Mouse (Mus musculus): Measurements from ENCODE around the gene Hist1h1d. TPM values are rescaled to one million over a fixed set of nuclear protein-coding genes. Genes with fewer than 3 reads are reported as not detected.
A peak's percentile ranks its signal among the peaks of the same experiment; 100 is the strongest.

The Hist1h1d gene
- polyA plus RNA-seq, 2 experiments = 0.61 to 0.62 TPM

- Histone ChIP-seq H3K4me1 (ENCODE audit: control insufficient read depth, insufficient read depth, low read length) (peaks cover 25% of the 10 kb centered on the region), H3K4me3 (replicated peaks; ENCODE audit: low read length) (peak within 1 kb of the TSS; percentile 49), H3K27ac (replicated peaks; ENCODE audit: low read depth, low read length) (peak within 1 kb of the TSS; percentile 71), H3K36me3 (ENCODE audit: control insufficient read depth, insufficient read depth, low read length) (no peaks in the 10 kb centered on the region), H3K9me3 (ENCODE audit: control insufficient read depth, low read length) (no peaks in the 10 kb centered on the region), H3K9ac (ENCODE audit: low read depth, low read length, severe bottlenecking) (peak within 1 kb of the TSS; percentile 66), H3K4me2 (replicated peaks; ENCODE audit: low read depth, low read length, severe bottlenecking) (peak within 1 kb of the TSS; percentile 70), H3K27me3 (ENCODE audit: control insufficient read depth, insufficient read depth, low read length) (no peaks in the 10 kb centered on the region)
- DNase-seq (ENCODE audit: low spot score) (peak; percentile 99), ATAC-seq (ENCODE audit: low FRiP score, low read depth) (peak; percentile 89)
- TF ChIP-seq POLR2A (IDR thresholded peaks at IDR 0.05; ENCODE audit: borderline replicate concordance, extremely low read depth, insufficient read depth, insufficient read length) = peak; percentile 99; the same call in 1 of the 2 replicates
- under 1% methylated on average over 42 of the region's 43 CpGs for WGBS
Observed at GRCm38 (mm10) chr13:23581408-23582218, 28.6 kb downstream of the Hist1h1d start, which contains the start of gene Hist1h4d. Gene Hist1h4d, plus strand, starts transcription at chr13:23581598.

GRCm38 (mm10) chr13:23582219-23583056 lies 29.4 kb downstream of the Hist1h1d start:
- peak overlapping the region; percentile 66 for H3K9ac ChIP-seq (ENCODE audit: low read depth, low read length, severe bottlenecking)
- WGBS = 9% methylated on average over 6 of the region's 6 CpGs
- peak overlapping the region; percentile 94 for H3K27ac ChIP-seq (replicated peaks; ENCODE audit: low read depth, low read length)
- DNase-seq (ENCODE audit: low spot score) = no peak
- peaks cover 25% of the 10 kb centered on the region for H3K4me1 ChIP-seq (ENCODE audit: control insufficient read depth, insufficient read depth, low read length)
- H3K4me3 ChIP-seq (replicated peaks; ENCODE audit: low read length) = peak overlapping the region; percentile 49
- ATAC-seq (ENCODE audit: low FRiP score, low read depth) = no peak
- peak overlapping the region; percentile 70 for H3K4me2 ChIP-seq (replicated peaks; ENCODE audit: low read depth, low read length, severe bottlenecking)
- no peaks in the 10 kb centered on the region for H3K27me3 ChIP-seq (ENCODE audit: control insufficient read depth, insufficient read depth, low read length)
- no peaks in the 10 kb centered on the region for H3K9me3 ChIP-seq (ENCODE audit: control insufficient read depth, low read length)
- TF ChIP-seq POLR2A (IDR thresholded peaks at IDR 0.05; ENCODE audit: borderline replicate concordance, extremely low read depth, insufficient read depth, insufficient read length) = no peak
- no peaks in the 10 kb centered on the region for H3K36me3 ChIP-seq (ENCODE audit: control insufficient read depth, insufficient read depth, low read length)

GRCm38 (mm10) chr13:23583387-23584068 lies 30.5 kb downstream of the Hist1h1d start:
- no peak for DNase-seq (ENCODE audit: low spot score)
- no peaks in the 10 kb centered on the region for H3K36me3 ChIP-seq (ENCODE audit: control insufficient read depth, insufficient read depth, low read length)
- peaks cover 25% of the 10 kb centered on the region for H3K4me1 ChIP-seq (ENCODE audit: control insufficient read depth, insufficient read depth, low read length)
- no peak for ATAC-seq (ENCODE audit: low FRiP score, low read depth)
- H3K9ac ChIP-seq (ENCODE audit: low read depth, low read length, severe bottlenecking) = no peak overlapping the region
- no peak overlapping the region; the same call in 1 of the 2 replicates for H3K4me2 ChIP-seq (replicated peaks; ENCODE audit: low read depth, low read length, severe bottlenecking)
- no peaks in the 10 kb centered on the region for H3K27me3 ChIP-seq (ENCODE audit: control insufficient read depth, insufficient read depth, low read length)
- 0 out of 2 replicates have a peak overlapping the region, but pooled peaks have one; percentile 49 for H3K4me3 ChIP-seq (replicated peaks; ENCODE audit: low read length)
- H3K9me3 ChIP-seq (ENCODE audit: control insufficient read depth, low read length) = no peaks in the 10 kb centered on the region
- peak overlapping the region; percentile 94 for H3K27ac ChIP-seq (replicated peaks; ENCODE audit: low read depth, low read length)
- TF ChIP-seq POLR2A (IDR thresholded peaks at IDR 0.05; ENCODE audit: borderline replicate concordance, extremely low read depth, insufficient read depth, insufficient read length) = no peak

GRCm38 (mm10) chr13:23584331-23584730 lies 31.3 kb downstream of the Hist1h1d start:
- no peaks in the 10 kb centered on the region for H3K27me3 ChIP-seq (ENCODE audit: control insufficient read depth, insufficient read depth, low read length)
- H3K4me1 ChIP-seq (ENCODE audit: control insufficient read depth, insufficient read depth, low read length) = peaks cover 25% of the 10 kb centered on the region
- no peak for TF ChIP-seq POLR2A (IDR thresholded peaks at IDR 0.05; ENCODE audit: borderline replicate concordance, extremely low read depth, insufficient read depth, insufficient read length)
- ATAC-seq (ENCODE audit: low FRiP score, low read depth) = no peak
- no peaks in the 10 kb centered on the region for H3K36me3 ChIP-seq (ENCODE audit: control insufficient read depth, insufficient read depth, low read length)
- H3K9ac ChIP-seq (ENCODE audit: low read depth, low read length, severe bottlenecking) = peak overlapping the region; percentile 67
- no peak for DNase-seq (ENCODE audit: low spot score)
- H3K27ac ChIP-seq (replicated peaks; ENCODE audit: low read depth, low read length) = peak overlapping the region; percentile 94
- H3K4me3 ChIP-seq (replicated peaks; ENCODE audit: low read length) = peak overlapping the region; percentile 45
- H3K9me3 ChIP-seq (ENCODE audit: control insufficient read depth, low read length) = no peaks in the 10 kb centered on the region
- H3K4me2 ChIP-seq (replicated peaks; ENCODE audit: low read depth, low read length, severe bottlenecking) = peak overlapping the region; percentile 80

- ATAC-seq (ENCODE audit: low FRiP score, low read depth) = no peak
- Histone ChIP-seq H3K27ac (replicated peaks; ENCODE audit: low read depth, low read length) (peak overlapping the region; percentile 94), H3K4me1 (ENCODE audit: control insufficient read depth, insufficient read depth, low read length) (peaks cover 25% of the 10 kb centered on the region), H3K27me3 (ENCODE audit: control insufficient read depth, insufficient read depth, low read length) (no peaks in the 10 kb centered on the region), H3K9me3 (ENCODE audit: control insufficient read depth, low read length) (no peaks in the 10 kb centered on the region), H3K36me3 (ENCODE audit: control insufficient read depth, insufficient read depth, low read length) (no peaks in the 10 kb centered on the region), H3K4me2 (replicated peaks; ENCODE audit: low read depth, low read length, severe bottlenecking) (peak overlapping the region; percentile 80), H3K4me3 (replicated peaks; ENCODE audit: low read length) (peak overlapping the region; percentile 45), H3K9ac (ENCODE audit: low read depth, low read length, severe bottlenecking) (peak overlapping the region; percentile 67)
- DNase-seq (ENCODE audit: low spot score) = peak; percentile 78
- WGBS = under 1% methylated on average over 21 of the region's 21 CpGs
- TF ChIP-seq POLR2A (IDR thresholded peaks at IDR 0.05; ENCODE audit: borderline replicate concordance, extremely low read depth, insufficient read depth, insufficient read length) = peak; percentile 88; the same call in 1 of the 2 replicates
Observed at GRCm38 (mm10) chr13:23585029-23585441, 32.0 kb downstream of the Hist1h1d start.
